Mouse (Mus musculus) heart, adult 18-20 months (tissue): ENCODE data around the gene Tube1. TPM values are rescaled to one million over a fixed set of nuclear protein-coding genes. Genes with fewer than 3 reads are reported as not detected.
A peak's percentile ranks its signal among the peaks of the same experiment; 100 is the strongest.
"Not testable (repeated sequence)": the region's sequence is repeated elsewhere in the genome, so short reads cannot be mapped to it uniquely, and the experiment has no call there.

Source experiments
- DNase-seq, 2 experiments: peaks; one replicate each; pipeline ENCODE4 v3.0.0; 2021 to 2022; ENCODE audit warnings: mixed read lengths in 1 of 2
- total RNA-seq, 2 experiments: library from RNA; stranded (reverse); gene quantifications; 2 replicates each; pipeline ENCODE4 v1.2.3; 2021

The Tube1 gene
- total RNA-seq, 2 experiments from 2014 or later: 0.60 to 0.77 TPM

GRCm38 (mm10) chr10:39169642-39170041 is 35.9 kb downstream of the Tube1 start:
- no peak for DNase-seq

GRCm38 (mm10) chr10:39170181-39170580 is 36.4 kb downstream of the Tube1 start:
- peak; percentile 47 to 81 for DNase-seq

- DNase-seq: no peak
Measured at GRCm38 (mm10) chr10:39170706-39171105, 36.9 kb downstream of the Tube1 start.

GRCm38 (mm10) chr10:39171134-39171533 is 37.4 kb downstream of the Tube1 start:
- peak; percentile 93 to 95 for DNase-seq

- peak; percentile 93 for DNase-seq
Measured at GRCm38 (mm10) chr10:39171603-39172539, 38.1 kb downstream of the Tube1 start.

GRCm38 (mm10) chr10:39172540-39172931 is 38.8 kb downstream of the Tube1 start:
- DNase-seq: peak in 1 of 2 experiments; percentile 40

- DNase-seq: peak; percentile 71 to 73
Measured at GRCm38 (mm10) chr10:39173077-39173476, 39.3 kb downstream of the Tube1 start.

- peak in 1 of 2 experiments; percentile 43 for DNase-seq
Measured at GRCm38 (mm10) chr10:39176981-39177380, 43.2 kb downstream of the Tube1 start.

GRCm38 (mm10) chr10:39184864-39185544 is 51.2 kb downstream of the Tube1 start:
- no peak for DNase-seq

GRCm38 (mm10) chr10:39185545-39185906 is 51.8 kb downstream of the Tube1 start:
- DNase-seq: no peak

- DNase-seq: no peak
Measured at GRCm38 (mm10) chr10:39192673-39193072, 58.9 kb downstream of the Tube1 start.

- not testable (repeated sequence) for DNase-seq
Measured at GRCm38 (mm10) chr10:39198216-39198615, 64.4 kb downstream of the Tube1 start.

Other genes with a start within 250 kb of the Tube1 start
- 10 to 100 TPM; 47.2 to 52.0 TPM for gene Lama4, start 168.5 kb upstream of the Tube1 start, total RNA-seq
- gene Fam229b, start 62 bp upstream of the Tube1 start, total RNA-seq: 1 to 10 TPM; 6.3 to 6.7 TPM
- not detected for gene Ccn6, start 29.8 kb downstream of the Tube1 start, total RNA-seq
- 10 to 100 TPM; 30.6 to 32.2 TPM for gene Fyn, start 234.9 kb downstream of the Tube1 start, total RNA-seq